Mouse (Mus musculus): ENCODE measurements around the gene Nsmce3. TPM values are rescaled to one million over a fixed set of nuclear protein-coding genes. Genes with fewer than 3 reads are reported as not detected.

Gene Nsmce3
- 13.5 and 14.9 TPM in 2 replicates for polyA plus RNA-seq (2014; fragmentation: Nextera tagmentation; extraction: Ambion mirVana)

DNA sequence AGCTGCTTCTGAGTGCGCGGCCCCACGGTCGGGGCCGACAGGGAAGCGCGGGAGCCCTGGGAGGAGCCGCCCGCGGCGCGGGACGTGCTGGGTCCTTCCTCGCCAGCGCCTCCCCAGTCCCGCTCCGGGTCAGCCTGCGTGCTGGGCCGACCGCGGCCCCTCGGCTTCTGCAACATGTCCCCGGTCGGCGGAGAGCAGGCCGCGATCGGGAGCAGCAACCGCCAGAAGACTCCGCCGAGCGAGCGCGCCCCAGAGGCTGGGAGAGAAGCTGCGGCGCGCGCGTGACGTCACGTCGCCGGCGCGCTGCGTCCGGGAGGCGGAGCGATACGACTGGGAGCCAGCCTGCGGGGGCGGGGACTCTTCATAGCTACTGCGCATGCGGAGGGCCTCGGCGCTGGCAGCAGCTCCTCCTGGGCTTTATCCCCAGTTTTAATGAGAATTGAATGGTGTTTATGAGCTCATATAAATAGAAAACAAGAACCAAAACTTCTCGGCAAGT lies at the start of gene Nsmce3:
Gene Nsmce3, minus strand, starts transcription at position 255 of the 499 bp plus-strand sequence.
- ATAC-seq (replicated peaks; ENCODE audit: insufficient number of reproducible peaks, low FRiP score, low TSS enrichment, low read depth) (peak; percentile 94), DNase-seq (ENCODE audit: low spot score) (peak; percentile 97)
- WGBS, result under 1% methylated on average over 56 of the region's 57 CpGs
- Histone ChIP-seq H3K4me3 (ENCODE audit: low read depth, low read length) (peak within 1 kb of the TSS; percentile 84), H3K9me3 (replicated peaks; ENCODE audit: control insufficient read depth, low read length) (no peaks in the 10 kb centered on the region), H3K4me2 (ENCODE audit: low read depth, low read length) (peak within 1 kb of the TSS; percentile 76), H3K4me1 (ENCODE audit: control insufficient read depth, insufficient read depth, low read length) (no peaks in the 10 kb centered on the region), H3K9ac (replicated peaks; ENCODE audit: low read length) (peak within 1 kb of the TSS; percentile 95), H3K27ac (replicated peaks; ENCODE audit: low read depth, low read length) (peak within 1 kb of the TSS; percentile 89), H3K27me3 (ENCODE audit: control insufficient read depth, insufficient read depth, low read length) (no peaks in the 10 kb centered on the region), H3K36me3 (replicated peaks; ENCODE audit: control insufficient read depth, insufficient read depth, low read depth, low read length) (no peaks in the 10 kb centered on the region)

DNA sequence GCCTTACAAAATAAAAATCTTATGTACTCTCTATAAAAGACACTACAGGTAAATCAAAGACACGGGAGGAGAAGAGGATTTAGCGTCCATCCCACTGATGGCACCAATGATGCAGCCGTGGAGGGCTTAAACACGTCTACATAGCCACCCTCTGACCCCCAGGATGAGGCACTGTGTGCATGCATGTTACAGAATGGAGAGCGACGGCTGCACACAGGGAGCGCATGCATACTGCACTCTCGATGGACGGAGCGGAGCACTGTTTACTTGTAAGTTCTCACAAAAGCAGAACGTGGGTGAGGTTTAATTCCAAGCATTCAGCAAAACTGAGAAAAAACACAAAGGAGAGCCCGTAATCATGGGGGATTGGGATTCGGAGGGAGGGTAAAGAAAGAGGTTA lies 48.4 kb upstream of the Nsmce3 start:
- no peaks in the 10 kb centered on the region for H3K36me3 ChIP-seq (replicated peaks; ENCODE audit: control insufficient read depth, insufficient read depth, low read depth, low read length)
- H3K4me1 ChIP-seq (ENCODE audit: control insufficient read depth, insufficient read depth, low read length), result no peaks in the 10 kb centered on the region
- H3K27me3 ChIP-seq (ENCODE audit: control insufficient read depth, insufficient read depth, low read length), result no peaks in the 10 kb centered on the region
- no peak for ATAC-seq (replicated peaks; ENCODE audit: insufficient number of reproducible peaks, low FRiP score, low TSS enrichment, low read depth)
- no peak for DNase-seq (ENCODE audit: low spot score)
- H3K9ac ChIP-seq (replicated peaks; ENCODE audit: low read length), result no peak overlapping the region
- WGBS, result 80% methylated on average over 13 of the region's 13 CpGs
- H3K4me3 ChIP-seq (ENCODE audit: low read depth, low read length), result no peak overlapping the region
- H3K9me3 ChIP-seq (replicated peaks; ENCODE audit: control insufficient read depth, low read length), result no peaks in the 10 kb centered on the region
- H3K4me2 ChIP-seq (ENCODE audit: low read depth, low read length), result no peak overlapping the region
- no peak overlapping the region for H3K27ac ChIP-seq (replicated peaks; ENCODE audit: low read depth, low read length)

DNA sequence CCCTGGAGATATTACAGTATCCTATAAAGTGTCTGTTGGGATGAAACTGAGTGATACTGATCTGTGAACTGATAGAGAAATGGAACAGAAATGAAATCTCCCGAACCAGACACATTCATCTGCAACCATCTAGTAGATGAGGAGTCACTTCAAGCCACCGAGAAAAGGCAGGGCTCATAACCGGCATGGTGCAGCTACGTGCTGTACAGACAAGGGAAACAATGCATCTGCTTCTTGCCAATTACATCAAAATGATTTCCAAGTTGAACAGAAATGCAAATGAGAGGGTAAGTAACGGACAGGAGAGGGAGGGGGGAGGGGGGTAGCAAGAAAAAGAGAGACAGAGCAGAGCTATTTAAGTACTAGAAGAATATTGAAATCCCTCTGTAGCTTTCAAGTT lies 47.9 kb upstream of the Nsmce3 start:
- H3K4me3 ChIP-seq (ENCODE audit: low read depth, low read length), result no peak overlapping the region
- H3K9ac ChIP-seq (replicated peaks; ENCODE audit: low read length), result no peak overlapping the region
- no peaks in the 10 kb centered on the region for H3K27me3 ChIP-seq (ENCODE audit: control insufficient read depth, insufficient read depth, low read length)
- no peaks in the 10 kb centered on the region for H3K4me1 ChIP-seq (ENCODE audit: control insufficient read depth, insufficient read depth, low read length)
- DNase-seq (ENCODE audit: low spot score) (no peak), ATAC-seq (replicated peaks; ENCODE audit: insufficient number of reproducible peaks, low FRiP score, low TSS enrichment, low read depth) (no peak)
- WGBS, result 67% methylated on average over 5 of the region's 5 CpGs
- no peak overlapping the region for H3K27ac ChIP-seq (replicated peaks; ENCODE audit: low read depth, low read length)
- H3K4me2 ChIP-seq (ENCODE audit: low read depth, low read length), result no peak overlapping the region
- H3K36me3 ChIP-seq (replicated peaks; ENCODE audit: control insufficient read depth, insufficient read depth, low read depth, low read length), result no peaks in the 10 kb centered on the region
- no peaks in the 10 kb centered on the region for H3K9me3 ChIP-seq (replicated peaks; ENCODE audit: control insufficient read depth, low read length)

DNA sequence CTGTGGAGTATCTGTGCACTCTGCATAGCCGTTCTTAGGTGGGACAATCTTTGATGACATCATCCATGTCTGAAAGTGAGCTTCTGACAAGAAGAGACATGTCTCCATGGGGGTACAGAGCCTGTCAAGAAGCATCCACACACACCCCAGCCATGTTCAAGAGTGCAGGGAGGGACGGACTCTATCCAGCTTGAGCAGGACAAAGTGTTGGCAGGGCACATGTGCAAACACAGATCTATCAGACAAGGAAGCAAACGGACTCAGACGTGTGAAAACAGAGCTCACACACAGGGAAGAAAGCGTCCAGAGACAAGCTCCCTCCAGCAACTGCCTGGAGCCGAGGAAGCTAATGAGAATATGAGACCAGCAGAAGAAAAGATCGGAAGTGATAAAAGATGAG lies 43.9 kb upstream of the Nsmce3 start:
- H3K9ac ChIP-seq (replicated peaks; ENCODE audit: low read length), result no peak overlapping the region
- ATAC-seq (replicated peaks; ENCODE audit: insufficient number of reproducible peaks, low FRiP score, low TSS enrichment, low read depth), result no peak
- no peaks in the 10 kb centered on the region for H3K36me3 ChIP-seq (replicated peaks; ENCODE audit: control insufficient read depth, insufficient read depth, low read depth, low read length)
- no peaks in the 10 kb centered on the region for H3K27me3 ChIP-seq (ENCODE audit: control insufficient read depth, insufficient read depth, low read length)
- no peak overlapping the region for H3K4me3 ChIP-seq (ENCODE audit: low read depth, low read length)
- H3K27ac ChIP-seq (replicated peaks; ENCODE audit: low read depth, low read length), result no peak overlapping the region
- 59% methylated on average over 7 of the region's 7 CpGs for WGBS
- H3K4me2 ChIP-seq (ENCODE audit: low read depth, low read length), result no peak overlapping the region
- DNase-seq (ENCODE audit: low spot score), result no peak
- H3K4me1 ChIP-seq (ENCODE audit: control insufficient read depth, insufficient read depth, low read length), result no peaks in the 10 kb centered on the region
- H3K9me3 ChIP-seq (replicated peaks; ENCODE audit: control insufficient read depth, low read length), result no peaks in the 10 kb centered on the region

DNA sequence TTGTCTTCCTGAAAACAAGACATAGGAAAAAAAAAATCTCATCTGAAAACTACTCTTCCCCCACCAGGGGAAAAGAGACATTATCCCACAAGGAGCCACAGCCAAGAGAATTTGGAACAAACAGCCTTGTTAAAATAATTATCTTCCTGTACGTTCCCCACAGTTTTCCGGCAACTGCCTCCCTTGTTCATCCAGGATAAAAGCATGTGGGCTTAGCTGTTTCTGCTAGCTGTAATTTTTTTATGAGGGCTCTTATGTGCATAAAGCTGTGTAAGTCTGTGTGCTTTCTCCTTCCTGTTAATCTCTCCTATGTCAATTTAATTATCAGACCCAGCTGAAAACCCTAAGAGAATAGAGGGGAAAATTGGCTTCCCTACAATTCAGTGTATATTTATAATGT lies 42.3 kb upstream of the Nsmce3 start:
- H3K4me1 ChIP-seq (ENCODE audit: control insufficient read depth, insufficient read depth, low read length), result no peaks in the 10 kb centered on the region
- no peak overlapping the region for H3K27ac ChIP-seq (replicated peaks; ENCODE audit: low read depth, low read length)
- H3K9me3 ChIP-seq (replicated peaks; ENCODE audit: control insufficient read depth, low read length), result no peaks in the 10 kb centered on the region
- no peak overlapping the region for H3K9ac ChIP-seq (replicated peaks; ENCODE audit: low read length)
- 55% methylated on average over 2 of the region's 2 CpGs for WGBS
- H3K27me3 ChIP-seq (ENCODE audit: control insufficient read depth, insufficient read depth, low read length), result no peaks in the 10 kb centered on the region
- H3K36me3 ChIP-seq (replicated peaks; ENCODE audit: control insufficient read depth, insufficient read depth, low read depth, low read length), result no peaks in the 10 kb centered on the region
- no peak for DNase-seq (ENCODE audit: low spot score)
- no peak overlapping the region for H3K4me2 ChIP-seq (ENCODE audit: low read depth, low read length)
- ATAC-seq (replicated peaks; ENCODE audit: insufficient number of reproducible peaks, low FRiP score, low TSS enrichment, low read depth), result no peak
- H3K4me3 ChIP-seq (ENCODE audit: low read depth, low read length), result no peak overlapping the region

DNA sequence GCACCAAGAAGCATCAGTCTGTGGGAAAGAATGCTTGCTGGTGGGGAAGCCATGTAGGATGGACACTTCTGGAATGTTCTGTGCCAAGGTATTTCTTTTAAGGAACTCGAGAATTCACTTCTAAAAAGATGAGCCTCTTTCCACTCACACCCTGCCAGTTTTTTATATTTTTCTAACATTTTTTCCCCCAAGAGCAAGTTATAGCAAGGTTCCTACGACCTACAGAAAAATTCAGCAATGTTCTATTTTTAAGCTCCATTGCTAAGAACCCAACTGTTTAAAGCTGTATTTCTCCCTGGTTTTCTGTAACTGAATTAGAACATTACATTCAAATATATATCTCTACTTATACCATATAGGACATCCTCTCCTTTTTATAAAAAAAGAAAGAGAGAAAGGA lies 39.1 kb upstream of the Nsmce3 start:
- Histone ChIP-seq H3K4me3 (ENCODE audit: low read depth, low read length) (no peak overlapping the region), H3K9ac (replicated peaks; ENCODE audit: low read length) (no peak overlapping the region), H3K9me3 (replicated peaks; ENCODE audit: control insufficient read depth, low read length) (no peaks in the 10 kb centered on the region), H3K36me3 (replicated peaks; ENCODE audit: control insufficient read depth, insufficient read depth, low read depth, low read length) (no peaks in the 10 kb centered on the region), H3K27ac (replicated peaks; ENCODE audit: low read depth, low read length) (no peak overlapping the region), H3K27me3 (ENCODE audit: control insufficient read depth, insufficient read depth, low read length) (no peaks in the 10 kb centered on the region), H3K4me2 (ENCODE audit: low read depth, low read length) (no peak overlapping the region), H3K4me1 (ENCODE audit: control insufficient read depth, insufficient read depth, low read length) (no peaks in the 10 kb centered on the region)
- no peak for DNase-seq (ENCODE audit: low spot score)
- 79% methylated on average over 2 of the region's 2 CpGs for WGBS
- ATAC-seq (replicated peaks; ENCODE audit: insufficient number of reproducible peaks, low FRiP score, low TSS enrichment, low read depth), result no peak

GRCm38 (mm10) chr7:64910208-64910607 lies 37.4 kb upstream of the Nsmce3 start:
- Histone ChIP-seq H3K27me3 (ENCODE audit: control insufficient read depth, insufficient read depth, low read length) (no peaks in the 10 kb centered on the region), H3K4me3 (ENCODE audit: low read depth, low read length) (no peak overlapping the region), H3K4me1 (ENCODE audit: control insufficient read depth, insufficient read depth, low read length) (no peaks in the 10 kb centered on the region), H3K27ac (replicated peaks; ENCODE audit: low read depth, low read length) (no peak overlapping the region), H3K9ac (replicated peaks; ENCODE audit: low read length) (no peak overlapping the region), H3K9me3 (replicated peaks; ENCODE audit: control insufficient read depth, low read length) (no peaks in the 10 kb centered on the region), H3K4me2 (ENCODE audit: low read depth, low read length) (no peak overlapping the region), H3K36me3 (replicated peaks; ENCODE audit: control insufficient read depth, insufficient read depth, low read depth, low read length) (no peaks in the 10 kb centered on the region)
- 81% methylated on average over 2 of the region's 2 CpGs for WGBS
- DNase-seq (ENCODE audit: low spot score) (no peak), ATAC-seq (replicated peaks; ENCODE audit: insufficient number of reproducible peaks, low FRiP score, low TSS enrichment, low read depth) (no peak)

DNA sequence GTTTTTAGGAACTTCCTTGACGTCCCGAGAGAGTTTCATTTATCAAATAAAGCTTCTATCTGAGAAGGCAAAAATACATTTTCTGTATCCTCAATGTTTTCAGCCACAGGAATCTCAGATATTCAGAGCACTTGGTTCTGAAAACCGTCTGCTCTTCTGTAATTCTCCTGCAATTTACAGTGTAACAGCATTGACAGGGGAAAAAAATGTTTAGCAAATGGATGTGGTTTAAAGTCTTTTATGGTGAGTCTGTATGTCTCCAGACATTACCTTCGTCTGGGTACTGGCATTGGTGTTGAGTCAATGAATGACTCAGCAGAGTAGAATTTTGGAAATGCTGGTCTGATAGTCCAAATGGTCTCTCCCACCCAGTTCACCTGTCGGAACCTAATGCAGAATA lies 34.2 kb upstream of the Nsmce3 start:
- no peaks in the 10 kb centered on the region for H3K27me3 ChIP-seq (ENCODE audit: control insufficient read depth, insufficient read depth, low read length)
- WGBS, result 75% methylated on average over 5 of the region's 5 CpGs
- no peak overlapping the region for H3K4me2 ChIP-seq (ENCODE audit: low read depth, low read length)
- H3K9me3 ChIP-seq (replicated peaks; ENCODE audit: control insufficient read depth, low read length), result no peaks in the 10 kb centered on the region
- DNase-seq (ENCODE audit: low spot score), result no peak
- H3K36me3 ChIP-seq (replicated peaks; ENCODE audit: control insufficient read depth, insufficient read depth, low read depth, low read length), result no peaks in the 10 kb centered on the region
- no peaks in the 10 kb centered on the region for H3K4me1 ChIP-seq (ENCODE audit: control insufficient read depth, insufficient read depth, low read length)
- H3K9ac ChIP-seq (replicated peaks; ENCODE audit: low read length), result no peak overlapping the region
- no peak overlapping the region for H3K4me3 ChIP-seq (ENCODE audit: low read depth, low read length)
- no peak overlapping the region for H3K27ac ChIP-seq (replicated peaks; ENCODE audit: low read depth, low read length)
- ATAC-seq (replicated peaks; ENCODE audit: insufficient number of reproducible peaks, low FRiP score, low TSS enrichment, low read depth), result no peak
